Mouse (Mus musculus): ENCODE measurements around the gene Utp18. TPM values are rescaled to one million over a fixed set of nuclear protein-coding genes. Genes with fewer than 3 reads are reported as not detected.

Utp18 gene
- 41.1 TPM for polyA plus RNA-seq (2015; fragmentation: Illumina TruSeq; extraction: RNeasy Lipid Tissue Mini Kit (QIAGEN cat#74804); ENCODE audit: insufficient read depth, low replicate concordance)

DNA sequence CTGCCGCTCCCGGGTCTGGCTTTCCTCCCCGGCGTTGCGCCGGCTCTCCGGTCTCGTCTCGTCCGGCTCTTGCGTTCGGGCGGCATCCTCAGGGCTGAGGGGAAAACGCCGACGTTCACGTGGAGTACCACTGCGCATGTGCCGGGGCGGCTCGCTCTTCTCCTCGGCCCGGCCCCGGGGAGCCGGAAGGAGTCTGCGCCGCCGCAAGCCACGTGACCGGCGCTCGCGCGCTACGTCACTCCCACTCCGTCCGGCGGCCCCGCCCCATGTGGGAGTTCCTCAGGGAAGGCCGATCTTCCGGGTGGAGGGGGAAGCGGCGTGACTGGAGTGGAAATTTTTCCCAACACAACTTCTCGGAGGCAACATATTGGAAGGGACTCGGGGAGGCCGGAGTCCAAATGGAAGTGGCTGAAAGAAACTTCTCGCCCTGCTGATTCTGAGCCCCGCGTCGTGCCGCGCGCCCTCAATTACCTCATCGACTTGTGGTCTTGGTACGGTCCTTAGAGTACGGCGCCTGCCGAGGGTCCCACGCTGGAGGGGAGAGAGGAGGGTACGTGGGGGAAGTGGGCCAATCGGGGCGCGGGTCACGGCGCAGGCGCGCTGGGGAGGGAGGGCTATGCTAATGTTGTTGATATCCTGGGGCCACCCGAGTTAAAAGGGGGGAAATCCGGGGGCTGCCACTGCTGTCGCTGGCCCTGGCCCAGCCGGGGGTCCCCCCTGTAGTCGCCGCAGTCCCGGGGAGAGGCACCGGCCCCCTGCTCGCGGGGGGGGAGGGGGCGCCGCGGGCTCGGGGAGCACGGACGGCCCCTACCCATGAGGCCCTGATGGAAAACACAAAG lies at the start of gene Utp18, which contains the start of gene Mbtd1:
Gene Utp18 (minus strand): TSS at position 195 of the 839 bp plus-strand sequence.
Gene Mbtd1 (plus strand): TSS at position 281 of the 839 bp plus-strand sequence.

Other genes with a start within 250 kb of the Utp18 start
- 63.4 TPM for gene Mbtd1, start 86 bp upstream of the Utp18 start, polyA plus RNA-seq (2015; fragmentation: Illumina TruSeq; extraction: RNeasy Lipid Tissue Mini Kit (QIAGEN cat#74804); ENCODE audit: insufficient read depth, low replicate concordance)
- 269 TPM for gene Nme2, start 70.5 kb upstream of the Utp18 start, polyA plus RNA-seq (2015; fragmentation: Illumina TruSeq; extraction: RNeasy Lipid Tissue Mini Kit (QIAGEN cat#74804); ENCODE audit: insufficient read depth, low replicate concordance)
- not detected for gene Gm20390, start 82.5 kb upstream of the Utp18 start, polyA plus RNA-seq (2015; fragmentation: Illumina TruSeq; extraction: RNeasy Lipid Tissue Mini Kit (QIAGEN cat#74804); ENCODE audit: insufficient read depth, low replicate concordance)
- 69.4 TPM for gene Nme1, start 82.8 kb upstream of the Utp18 start, polyA plus RNA-seq (2015; fragmentation: Illumina TruSeq; extraction: RNeasy Lipid Tissue Mini Kit (QIAGEN cat#74804); ENCODE audit: insufficient read depth, low replicate concordance)
- gene Spag9, start 110.3 kb upstream of the Utp18 start, polyA plus RNA-seq (2015; fragmentation: Illumina TruSeq; extraction: RNeasy Lipid Tissue Mini Kit (QIAGEN cat#74804); ENCODE audit: insufficient read depth, low replicate concordance), result 92.0 TPM

All from spleen, adult 10 weeks (tissue).